Mouse (Mus musculus): ENCODE measurements at regions not wholly inside any gene's neighbourhood (a gene's known extent, or its start where the extent isn't known, plus 50 kb on each side); places are given as distances from the start of the nearest gene placed in this dataset.

DNA sequence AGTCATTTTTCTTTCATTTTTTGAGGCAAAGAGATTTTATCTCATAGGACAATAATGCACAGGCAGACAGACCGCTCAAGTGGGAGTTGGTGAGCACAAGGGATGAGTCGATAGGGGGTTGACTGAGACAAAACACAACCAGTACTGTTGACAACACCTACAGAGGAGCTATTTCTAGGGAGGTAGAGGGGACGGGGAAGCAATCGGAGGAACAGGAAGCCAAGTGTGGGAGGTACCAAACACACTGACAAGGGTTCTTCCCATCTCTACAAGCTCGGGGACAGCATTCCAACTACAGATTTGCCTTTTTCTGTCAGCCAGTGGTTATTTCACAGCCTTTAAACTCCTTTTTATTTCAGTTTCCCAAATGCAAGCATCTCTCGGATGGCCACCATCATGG, 83.3 kb upstream of the AI593442 start:
- Histone ChIP-seq H3K36me3 (no peaks in the 10 kb centered on the region), H3K4me1 (no peaks in the 10 kb centered on the region), H3K9ac (replicated peaks) (no peak overlapping the region), H3K4me3 (no peak overlapping the region), H3K27me3 (no peaks in the 10 kb centered on the region), H3K4me2 (replicated peaks) (no peak overlapping the region), H3K27ac (replicated peaks) (no peak overlapping the region), H3K9me3 (no peaks in the 10 kb centered on the region)
- ATAC-seq (ENCODE audit: low FRiP score, low read depth): no peak
- WGBS: 89% methylated on average over 6 of the region's 6 CpGs

DNA sequence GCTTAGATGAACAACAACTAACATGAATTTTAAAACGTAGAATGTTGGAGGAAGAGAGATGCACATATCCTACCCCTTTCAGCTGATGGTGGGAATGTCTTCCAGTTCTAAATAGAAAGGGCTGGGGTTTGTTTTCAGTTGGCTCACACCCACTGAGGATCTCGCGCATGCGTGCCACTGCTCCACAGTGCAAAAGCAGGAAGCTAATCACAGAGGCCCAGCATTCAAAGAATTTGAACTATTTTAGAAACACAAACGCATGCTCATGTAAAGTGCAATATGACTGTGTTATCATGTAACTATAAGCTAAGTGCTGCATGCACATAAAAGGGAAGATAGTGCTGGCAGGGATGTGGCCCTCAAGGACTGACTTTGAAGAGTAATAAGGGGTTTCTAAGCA, 81.7 kb upstream of the AI593442 start:
- H3K4me2 ChIP-seq (replicated peaks): no peak overlapping the region
- H3K27ac ChIP-seq (replicated peaks): no peak overlapping the region
- H3K4me1 ChIP-seq: no peaks in the 10 kb centered on the region
- H3K36me3 ChIP-seq: no peaks in the 10 kb centered on the region
- no peaks in the 10 kb centered on the region for H3K9me3 ChIP-seq
- H3K4me3 ChIP-seq: no peak overlapping the region
- no peak overlapping the region for H3K9ac ChIP-seq (replicated peaks)
- no peaks in the 10 kb centered on the region for H3K27me3 ChIP-seq
- no peak for ATAC-seq (ENCODE audit: low FRiP score, low read depth)
- WGBS: 79% methylated on average over 5 of the region's 5 CpGs

GRCm38 (mm10) chr9:52748366-52748765, 68.8 kb upstream of the AI593442 start:
- ATAC-seq (ENCODE audit: low FRiP score, low read depth): no peak
- Histone ChIP-seq H3K27me3 (no peaks in the 10 kb centered on the region), H3K4me1 (no peaks in the 10 kb centered on the region), H3K9ac (replicated peaks) (no peak overlapping the region), H3K36me3 (no peaks in the 10 kb centered on the region), H3K9me3 (no peaks in the 10 kb centered on the region), H3K4me3 (no peak overlapping the region), H3K4me2 (replicated peaks) (no peak overlapping the region), H3K27ac (replicated peaks) (no peak overlapping the region)
- WGBS: 91% methylated on average over 3 of the region's 3 CpGs

DNA sequence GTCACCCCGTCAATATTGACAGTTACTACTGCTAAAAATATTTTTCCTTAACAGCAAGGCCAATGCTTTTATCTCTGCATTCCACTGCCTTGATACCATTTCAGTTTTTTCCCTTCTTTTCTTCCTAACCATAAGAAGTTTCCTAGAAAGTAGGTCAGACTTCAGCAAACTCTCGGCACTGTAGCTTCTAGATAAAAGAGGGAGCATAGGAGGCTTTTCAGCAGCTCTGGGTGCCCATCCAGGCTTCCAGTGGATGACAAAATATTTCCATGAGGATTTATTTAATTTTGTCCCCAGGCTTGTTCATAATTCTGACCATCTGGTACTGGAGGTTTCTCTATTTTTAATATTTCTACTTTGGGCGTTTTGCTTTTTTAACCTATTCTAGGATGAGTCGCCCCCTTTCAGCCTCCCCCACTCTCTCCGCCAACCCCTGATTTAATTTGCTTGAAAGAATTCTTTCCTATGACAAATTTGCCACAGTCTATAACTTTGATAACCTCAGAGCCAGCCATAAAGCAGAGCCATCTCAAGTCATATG, 59.0 kb upstream of the AI593442 start:
- ATAC-seq (ENCODE audit: low FRiP score, low read depth): no peak
- Histone ChIP-seq H3K4me3 (no peak overlapping the region), H3K36me3 (no peaks in the 10 kb centered on the region), H3K9ac (replicated peaks) (no peak overlapping the region), H3K4me1 (no peaks in the 10 kb centered on the region), H3K4me2 (replicated peaks) (no peak overlapping the region), H3K27ac (replicated peaks) (no peak overlapping the region), H3K27me3 (no peaks in the 10 kb centered on the region), H3K9me3 (no peaks in the 10 kb centered on the region)
- WGBS: 88% methylated on average over 5 of the region's 5 CpGs

Data from midbrain, embryonic 12.5 days (tissue).